Mouse (Mus musculus) ES-Bruce4 (cell line): ENCODE results near the gene Aqp12.

Experiments used
- CTCF ChIP-seq: IDR thresholded peaks from one replicate; pipeline ENCODE4 v1.8.1; 2011; ENCODE audit warnings: low read depth, low read length
- POLR2A ChIP-seq: IDR thresholded peaks from one replicate; pipeline ENCODE4 v1.8.1; 2011; ENCODE audit warnings: low read length; ENCODE audit not compliant: insufficient read depth

- no peak for TF ChIP-seq CTCF
- TF ChIP-seq POLR2A = no peak
Measured at GRCm38 (mm10) chr1:93009196-93009595, 3.1 kb downstream of the Aqp12 start.
